ENCODE assay signal across 31 mouse cellular contexts in genomic region chr13:31340363-31340948, GRCm38 (mm10).
DNase-seq lines count a peak whose midpoint lies in the region; ATAC-seq and TF ChIP-seq lines count a peak whose summit lies in the region.
"Had no signal": no experiment of that assay in that cellular context is flagged by ENCODE, and none has a peak within 500 bp of the region (broad histone marks: within the 10 kb centered on the region; RNA-seq: fewer than 3 reads in every experiment).

No protein-coding gene starts in this region.

- intact Hi-C loops in heart, postnatal 10 days (cut with DNase I) = no loop called here

- H3K27me3 ChIP-seq in kidney, adult 2 months (replicated peaks; ENCODE audit: control insufficient read depth, insufficient read depth, low read length) = no peaks in the 10 kb centered on the region
- no peaks in the 10 kb centered on the region for H3K27me3 ChIP-seq in kidney, embryonic 15.5 days
- no peaks in the 10 kb centered on the region for H3K27me3 ChIP-seq in stomach, embryonic 14.5 days (ENCODE audit: control insufficient read depth, insufficient read depth, low read length)
- H3K27me3 ChIP-seq in stomach, postnatal 0 days (ENCODE audit: control insufficient read depth, insufficient read depth, low read length) = no peaks in the 10 kb centered on the region
- H3K27me3 ChIP-seq: CH12.LX; forebrain, embryonic 12.5 days; forebrain, embryonic 15.5 days; heart, embryonic 12.5 days; heart, embryonic 15.5 days; Patski had no signal

- no peak overlapping the region for H3K9ac ChIP-seq in kidney, embryonic 15.5 days
- no peak overlapping the region for H3K9ac ChIP-seq in stomach, embryonic 14.5 days (replicated peaks; ENCODE audit: low read depth, low read length)
- H3K9ac ChIP-seq in stomach, postnatal 0 days (ENCODE audit: low read length) = no peak overlapping the region
- H3K9ac ChIP-seq: embryonic facial prominence, embryonic 13.5 days; forebrain, embryonic 12.5 days; forebrain, embryonic 15.5 days; heart, embryonic 12.5 days; heart, embryonic 15.5 days; hindbrain, embryonic 14.5 days had no signal

- H3K4me2 ChIP-seq in kidney, embryonic 15.5 days = no peak overlapping the region
- no peak overlapping the region for H3K4me2 ChIP-seq in stomach, embryonic 14.5 days (replicated peaks; ENCODE audit: low read depth, low read length)
- H3K4me2 ChIP-seq in stomach, postnatal 0 days (replicated peaks; ENCODE audit: low read depth) = no peak overlapping the region
- H3K4me2 ChIP-seq: embryonic facial prominence, embryonic 13.5 days; forebrain, embryonic 12.5 days; forebrain, embryonic 15.5 days; heart, embryonic 12.5 days; heart, embryonic 15.5 days; hindbrain, embryonic 14.5 days had no signal

- WGBS in kidney, adult 2 months = 56% methylated on average over 7 of the region's 7 CpGs
- WGBS in kidney, embryonic 15.5 days = 67% methylated on average over 7 of the region's 7 CpGs
- 70% methylated on average over 7 of the region's 7 CpGs for WGBS in stomach, embryonic 14.5 days
- 69% methylated on average over 7 of the region's 7 CpGs for WGBS in stomach, postnatal 0 days

- no peak for TF ChIP-seq EP300 in stomach, postnatal 0 days (optimal IDR thresholded peaks at IDR 0.05)

- H3K4me3 ChIP-seq in kidney, adult 2 months (ENCODE audit: insufficient read depth, low read depth, low read length) = no peak overlapping the region
- H3K4me3 ChIP-seq in kidney, embryonic 15.5 days (replicated peaks) = no peak overlapping the region
- H3K4me3 ChIP-seq in stomach, embryonic 14.5 days (ENCODE audit: low read depth, low read length) = no peak overlapping the region
- no peak overlapping the region for H3K4me3 ChIP-seq in stomach, postnatal 0 days (ENCODE audit: low read depth, low read length)
- H3K4me3 ChIP-seq: embryonic facial prominence, embryonic 10.5 days; embryonic facial prominence, embryonic 13.5 days; erythroblast, embryonic 14.5 days; forebrain, embryonic 12.5 days; forebrain, embryonic 15.5 days; heart, embryonic 12.5 days; heart, embryonic 15.5 days had no signal

- DNase-seq in kidney, adult 2 months = peak; percentile 42
- no peak for DNase-seq in kidney, postnatal 25 days
- DNase-seq in kidney, adult 18-20 months = no peak
- peak; percentile 62 for DNase-seq in stomach, postnatal 0 days (ENCODE audit: low spot score)
- no peak for DNase-seq in cerebellum, postnatal 10 days
- no peak for DNase-seq in heart, postnatal 10 days
- DNase-seq: adrenal gland, postnatal 10 days; adrenal gland, postnatal 36 days; B cell, adult 2 months; cerebellum, adult 11 months; cerebellum, adult 2 months; cerebellum, adult 9-11 months; cerebellum, postnatal 36 days; embryo, embryonic 11 days; gastrocnemius, postnatal 25 days; heart, adult 18-20 months; heart, postnatal 14 days; heart, postnatal 4 days had no signal

- peak; percentile 49; the same call in 1 of the 2 replicates for ATAC-seq in kidney, embryonic 15.5 days (replicated peaks; ENCODE audit: low FRiP score)
- peak; percentile 70; the same call in 1 of the 2 replicates for ATAC-seq in stomach, embryonic 14.5 days (ENCODE audit: insufficient number of reproducible peaks, insufficient read depth, low FRiP score, low read depth)
- peak; percentile 81 for ATAC-seq in stomach, postnatal 0 days (ENCODE audit: low FRiP score, low TSS enrichment)
- ATAC-seq: forebrain, embryonic 15.5 days; Patski had no signal

- no peak for TF ChIP-seq CTCF in kidney, adult 2 months (conservative IDR thresholded peaks at IDR 0.05; ENCODE audit: insufficient read depth, insufficient read length, low read depth, low read length)
- no peak for TF ChIP-seq CTCF in stomach, postnatal 0 days (IDR thresholded peaks at IDR 0.05; ENCODE audit: low read depth)

- no peak for TF ChIP-seq POLR2A in kidney, adult 2 months (IDR thresholded peaks at IDR 0.05; ENCODE audit: low read depth, low read length)

- H3K9me3 ChIP-seq in kidney, embryonic 15.5 days (replicated peaks) = no peaks in the 10 kb centered on the region
- no peaks in the 10 kb centered on the region for H3K9me3 ChIP-seq in stomach, embryonic 14.5 days (ENCODE audit: control insufficient read depth, low read depth, low read length)
- no peaks in the 10 kb centered on the region for H3K9me3 ChIP-seq in stomach, postnatal 0 days (ENCODE audit: control insufficient read depth, low read length)
- H3K9me3 ChIP-seq: forebrain, embryonic 12.5 days; forebrain, embryonic 15.5 days; G1E; heart, embryonic 15.5 days had no signal

- H3K4me1 ChIP-seq in kidney, adult 2 months (ENCODE audit: control insufficient read depth, insufficient read depth, low read length) = peaks cover 7% of the 10 kb centered on the region; the same call in 1 of the 2 replicates
- H3K4me1 ChIP-seq in kidney, embryonic 15.5 days = peaks cover 7% of the 10 kb centered on the region; the same call in 1 of the 2 replicates
- H3K4me1 ChIP-seq in stomach, embryonic 14.5 days (ENCODE audit: control insufficient read depth, insufficient read depth, low read length) = no peaks in the 10 kb centered on the region
- H3K4me1 ChIP-seq in stomach, postnatal 0 days (replicated peaks; ENCODE audit: control insufficient read depth, insufficient read depth) = no peaks in the 10 kb centered on the region
- H3K4me1 ChIP-seq: embryonic facial prominence, embryonic 10.5 days; embryonic facial prominence, embryonic 13.5 days; forebrain, embryonic 12.5 days; heart, embryonic 12.5 days; heart, embryonic 15.5 days had no signal

- H3K36me3 ChIP-seq in kidney, adult 2 months (ENCODE audit: control insufficient read depth, insufficient read depth, low read length) = no peaks in the 10 kb centered on the region
- no peaks in the 10 kb centered on the region for H3K36me3 ChIP-seq in kidney, embryonic 15.5 days
- H3K36me3 ChIP-seq in stomach, embryonic 14.5 days (ENCODE audit: control insufficient read depth, insufficient read depth, low read length) = no peaks in the 10 kb centered on the region
- no peaks in the 10 kb centered on the region for H3K36me3 ChIP-seq in stomach, postnatal 0 days (ENCODE audit: control insufficient read depth, insufficient read depth, low read length)
- H3K36me3 ChIP-seq: embryonic facial prominence, embryonic 10.5 days; embryonic facial prominence, embryonic 13.5 days; forebrain, embryonic 12.5 days; forebrain, embryonic 15.5 days; G1E; heart, embryonic 12.5 days; heart, embryonic 15.5 days had no signal

- no peak overlapping the region for H3K27ac ChIP-seq in kidney, adult 2 months (ENCODE audit: insufficient read depth, low read depth, low read length)
- peak overlapping the region; percentile 84 for H3K27ac ChIP-seq in kidney, embryonic 15.5 days
- H3K27ac ChIP-seq in stomach, embryonic 14.5 days (ENCODE audit: low read length) = peak overlapping the region; percentile 34; the same call in 1 of the 2 replicates
- H3K27ac ChIP-seq in stomach, postnatal 0 days (replicated peaks) = peak overlapping the region; percentile 88
- H3K27ac ChIP-seq: embryonic facial prominence, embryonic 10.5 days; embryonic facial prominence, embryonic 13.5 days; forebrain, embryonic 12.5 days; forebrain, embryonic 15.5 days; heart, embryonic 15.5 days; hindbrain, embryonic 14.5 days had no signal

Comparison
In these comparisons a context has a peak if more than half of its experiments do, and no peak if none do; other contexts are left out.
1. DNase-seq: peak in kidney, adult 2 months (single experiment) and stomach, postnatal 0 days (single experiment); none in kidney, postnatal 25 days (0 of 2), kidney, adult 18-20 months (single experiment), cerebellum, postnatal 10 days (0 of 2) and heart, postnatal 10 days (0 of 2).
2. Peak in every context shown above with its lines, with median percentiles within 50 percentile points of each other: ATAC-seq.